Mouse (Mus musculus) heart, postnatal 4 days (tissue): ENCODE results near the gene Nhsl2. TPM values are rescaled to one million over a fixed set of nuclear protein-coding genes. Genes with fewer than 3 reads are reported as not detected.

ENCODE experiments used
- DNase-seq: peaks from one replicate; pipeline ENCODE4 v3.0.0; 2021
- total RNA-seq, 2 experiments: library from RNA; stranded (reverse); gene quantifications; 2 replicates each; pipeline ENCODE4 v1.2.3; 2021

Gene Nhsl2
- total RNA-seq, 2 experiments from 2014 or later, result 7.8 to 8.4 TPM

- no peak for DNase-seq
Observed at GRCm38 (mm10) chrX:101983638-101984037, 134.5 kb downstream of the Nhsl2 start.

- no peak for DNase-seq
Observed at GRCm38 (mm10) chrX:101986657-101987367, 137.6 kb downstream of the Nhsl2 start.

- peak; percentile 47 for DNase-seq
Observed at GRCm38 (mm10) chrX:101993841-101994571, 144.8 kb downstream of the Nhsl2 start.

GRCm38 (mm10) chrX:101996726-101997125, 147.5 kb downstream of the Nhsl2 start:
- DNase-seq, result no peak

- DNase-seq, result peak; percentile 13
Observed at GRCm38 (mm10) chrX:102003632-102004315, 154.6 kb downstream of the Nhsl2 start.

GRCm38 (mm10) chrX:102004370-102004769, 155.2 kb downstream of the Nhsl2 start:
- DNase-seq, result peak; percentile 5

- DNase-seq, result peak; percentile 5
Observed at GRCm38 (mm10) chrX:102005141-102005641, 156.0 kb downstream of the Nhsl2 start.

GRCm38 (mm10) chrX:102007935-102008334, 158.8 kb downstream of the Nhsl2 start:
- no peak for DNase-seq

- DNase-seq, result peak; percentile 15
Observed at GRCm38 (mm10) chrX:102017213-102017923, 168.2 kb downstream of the Nhsl2 start.

GRCm38 (mm10) chrX:102018890-102019289, 169.7 kb downstream of the Nhsl2 start:
- no peak for DNase-seq

- DNase-seq, result no peak
Observed at GRCm38 (mm10) chrX:102019471-102020240, 170.5 kb downstream of the Nhsl2 start.

GRCm38 (mm10) chrX:102024976-102025375, 175.8 kb downstream of the Nhsl2 start:
- DNase-seq, result no peak

GRCm38 (mm10) chrX:102031851-102032250, 182.7 kb downstream of the Nhsl2 start:
- peak; percentile 23 for DNase-seq

- DNase-seq, result no peak
Observed at GRCm38 (mm10) chrX:102032431-102032830, 183.2 kb downstream of the Nhsl2 start.

GRCm38 (mm10) chrX:102033566-102033965, 184.4 kb downstream of the Nhsl2 start:
- DNase-seq, result no peak

- no peak for DNase-seq
Observed at GRCm38 (mm10) chrX:102035671-102036070, 186.5 kb downstream of the Nhsl2 start.

- DNase-seq, result no peak
Observed at GRCm38 (mm10) chrX:102036866-102037361, 187.7 kb downstream of the Nhsl2 start.

- DNase-seq, result peak; percentile 37
Observed at GRCm38 (mm10) chrX:102037506-102037905, 188.3 kb downstream of the Nhsl2 start.

- DNase-seq, result no peak
Observed at GRCm38 (mm10) chrX:102041562-102041961, 192.4 kb downstream of the Nhsl2 start.

GRCm38 (mm10) chrX:102042386-102042785, 193.2 kb downstream of the Nhsl2 start:
- no peak for DNase-seq

GRCm38 (mm10) chrX:102050552-102050951, 201.4 kb downstream of the Nhsl2 start:
- no peak for DNase-seq
